Mouse (Mus musculus) small intestine, adult 2 months (tissue): ENCODE data around the gene Gnai2.

Experiments used
- CTCF ChIP-seq: fragments of 200-500 bp; IDR thresholded peaks from 2 replicates; pipeline ENCODE4 v1.5.1; 2012; ENCODE audit warnings: low read depth, mild to moderate bottlenecking, control low read depth, inconsistent platforms, low read length, moderate library complexity, mixed read lengths; ENCODE audit not compliant: insufficient replicate concordance, insufficient read length; ENCODE audit errors: extremely low read depth
- POLR2A ChIP-seq: fragments of 200-500 bp; IDR thresholded peaks from 2 replicates; pipeline ENCODE4 v1.6.1; 2012; ENCODE audit warnings: low read depth, mild to moderate bottlenecking, control low read depth, inconsistent platforms, low read length, moderate library complexity

GRCm38 (mm10) chr9:107580501-107581317, 54.5 kb downstream of the Gnai2 start, which contains the start of gene Hyal3:
- TF ChIP-seq CTCF (no peak), POLR2A (peak; percentile 93; the same call in 1 of the 2 replicates)
